Mouse (Mus musculus) testis, adult 2 months (tissue): ENCODE results near the gene C1qtnf1.

ENCODE experiments used
- CTCF ChIP-seq: fragments of 200-500 bp; IDR thresholded peaks from 2 replicates; pipeline ENCODE4 v1.5.1; 2012; ENCODE audit warnings: low read depth, mild to moderate bottlenecking, inconsistent platforms, low read length, moderate library complexity; ENCODE audit not compliant: control insufficient read depth, insufficient read depth, insufficient replicate concordance
- POLR2A ChIP-seq: fragments of 200-500 bp; IDR thresholded peaks from 2 replicates; pipeline ENCODE4 v1.6.1; 2012; ENCODE audit warnings: low read depth, mild to moderate bottlenecking, inconsistent platforms, low read length, moderate library complexity; ENCODE audit not compliant: control insufficient read depth

DNA sequence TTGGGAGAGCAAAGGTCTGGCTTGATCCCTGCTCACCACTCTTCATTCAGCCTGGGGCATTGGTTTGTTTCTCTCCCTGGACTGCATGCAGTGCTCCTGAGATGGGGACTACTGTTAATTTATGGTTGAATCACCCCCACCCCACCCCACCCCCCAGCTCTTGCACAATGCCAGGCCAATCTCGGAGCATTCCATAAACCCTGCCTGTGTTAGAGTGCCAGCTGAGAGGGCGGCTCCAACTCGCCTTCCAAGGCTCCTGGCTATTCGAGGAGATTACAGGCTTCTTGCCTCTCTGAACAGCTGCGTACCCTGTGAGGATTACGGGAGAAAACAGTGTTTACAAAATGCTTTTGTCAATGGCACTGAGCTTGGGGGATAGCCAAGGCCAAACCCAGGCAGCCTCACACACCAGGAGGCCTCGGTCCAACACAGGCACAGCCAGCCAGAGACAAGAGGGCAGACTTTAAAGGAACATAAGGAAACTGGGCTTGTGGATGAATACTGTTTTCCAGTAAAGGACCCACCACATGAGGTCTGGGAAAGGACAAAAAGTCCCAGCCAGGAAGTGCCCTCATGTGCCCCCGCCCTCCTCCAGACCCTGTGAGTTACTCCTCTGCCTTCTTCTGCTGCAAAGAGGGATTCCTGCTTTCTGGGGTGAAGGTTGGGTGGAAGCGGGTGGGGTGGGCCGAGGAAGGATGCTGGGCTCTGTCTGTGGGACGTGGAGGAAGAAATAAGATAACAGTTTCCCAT lies 10.8 kb downstream of the C1qtnf1 start:
- TF ChIP-seq POLR2A (no peak), CTCF (no peak)
